Mouse (Mus musculus) ES-Bruce4 (cell line): ENCODE measurements around the gene Trmt13.

Experiments
- CTCF ChIP-seq: IDR thresholded peaks from one replicate; pipeline ENCODE4 v1.8.1; 2011; ENCODE audit warnings: low read depth, low read length
- EP300 ChIP-seq: IDR thresholded peaks from 2 replicates; pipeline ENCODE4 v1.6.1; 2011; ENCODE audit warnings: low read depth, low read length; ENCODE audit not compliant: insufficient read depth

DNA sequence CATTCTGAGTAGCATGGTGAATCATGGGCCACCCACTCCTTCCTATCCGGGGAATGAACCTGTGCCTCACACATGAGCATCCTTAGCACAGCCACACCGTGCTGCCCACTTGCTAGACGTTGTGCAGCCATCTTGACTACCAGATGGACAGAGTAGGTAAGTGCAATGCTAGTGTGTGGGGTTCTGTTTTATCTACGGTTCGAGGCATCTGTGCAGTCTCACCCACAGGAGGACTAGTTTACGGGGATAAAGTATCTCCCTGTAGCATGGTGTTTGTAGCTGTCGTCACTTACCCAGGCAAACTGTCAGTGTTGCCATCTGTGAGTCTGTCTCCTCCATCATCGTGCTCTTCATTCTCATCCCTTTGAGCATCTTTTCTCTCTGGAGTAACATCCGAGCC lies 32.2 kb downstream of the Trmt13 start:
- TF ChIP-seq EP300: no peak
- TF ChIP-seq CTCF: no peak
